Mouse (Mus musculus): Measurements from ENCODE around the gene Bmper.

Bmper gene

DNA sequence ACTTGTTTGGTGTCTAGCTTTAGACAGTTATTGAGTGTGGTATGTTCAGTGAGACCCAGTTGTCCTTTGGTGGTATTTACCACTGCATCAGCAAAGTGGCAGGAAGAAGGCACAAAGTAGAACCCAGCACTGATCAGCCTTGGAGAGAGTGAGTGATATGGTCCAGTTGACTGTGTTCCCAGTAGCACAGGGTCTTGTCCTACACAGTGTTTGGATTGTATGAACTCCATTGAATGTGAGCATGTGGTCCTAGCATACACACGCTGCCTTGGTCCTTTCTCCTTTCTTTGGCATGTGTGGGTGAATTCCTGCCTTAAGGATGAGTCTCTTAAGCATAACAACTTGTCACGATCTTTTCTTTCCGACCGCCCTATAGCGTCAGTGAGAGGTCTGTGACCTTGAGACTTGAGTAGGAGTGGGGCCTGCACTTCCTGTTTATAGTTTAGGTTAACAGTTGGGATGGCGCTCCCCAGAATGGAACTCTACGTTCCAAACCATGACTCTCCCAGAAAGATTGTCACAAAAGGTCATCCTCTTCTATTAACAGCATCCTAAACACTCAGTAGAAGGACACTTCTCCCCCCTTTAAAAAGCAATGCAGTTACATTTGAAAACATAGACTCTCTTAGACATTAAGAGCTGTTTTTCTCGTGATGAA, 10.7 kb downstream of the Bmper start:
- in situ Hi-C loops (cut with MboI; ENCODE audit: low sequenced_read_pairs), result no loop called here

DNA sequence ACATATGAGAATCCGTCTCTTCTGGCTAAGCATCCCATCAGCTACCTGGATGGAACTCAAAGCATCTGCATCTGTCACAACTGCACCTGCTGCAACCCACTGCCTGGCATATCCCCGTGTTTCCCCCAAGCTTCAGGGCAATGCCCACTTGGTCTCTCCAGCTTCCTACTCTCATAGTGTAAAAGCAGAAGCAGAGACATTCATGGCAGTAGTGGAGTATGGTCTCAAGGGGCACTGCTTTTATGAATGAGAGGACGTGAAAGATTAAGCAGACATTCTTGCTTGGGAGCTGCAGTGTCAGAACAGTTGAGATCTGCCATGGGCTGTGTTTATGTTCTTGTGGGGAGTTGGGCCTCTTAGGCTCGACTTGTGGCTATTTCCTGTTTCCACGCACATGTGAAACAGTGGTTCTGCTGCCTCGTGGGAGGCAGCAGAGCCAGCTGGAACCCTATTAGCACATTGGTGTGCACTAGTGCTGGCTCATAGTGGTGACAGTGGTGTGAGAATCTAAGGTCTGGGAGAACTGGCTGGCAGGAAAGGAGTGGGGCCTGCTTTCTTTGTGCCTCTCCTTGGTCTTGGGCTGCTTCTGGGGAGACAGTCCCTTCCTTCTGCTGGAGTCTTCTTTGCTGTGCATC, 12.6 kb downstream of the Bmper start:
- in situ Hi-C loops (cut with MboI; ENCODE audit: low sequenced_read_pairs), result no loop called here

DNA sequence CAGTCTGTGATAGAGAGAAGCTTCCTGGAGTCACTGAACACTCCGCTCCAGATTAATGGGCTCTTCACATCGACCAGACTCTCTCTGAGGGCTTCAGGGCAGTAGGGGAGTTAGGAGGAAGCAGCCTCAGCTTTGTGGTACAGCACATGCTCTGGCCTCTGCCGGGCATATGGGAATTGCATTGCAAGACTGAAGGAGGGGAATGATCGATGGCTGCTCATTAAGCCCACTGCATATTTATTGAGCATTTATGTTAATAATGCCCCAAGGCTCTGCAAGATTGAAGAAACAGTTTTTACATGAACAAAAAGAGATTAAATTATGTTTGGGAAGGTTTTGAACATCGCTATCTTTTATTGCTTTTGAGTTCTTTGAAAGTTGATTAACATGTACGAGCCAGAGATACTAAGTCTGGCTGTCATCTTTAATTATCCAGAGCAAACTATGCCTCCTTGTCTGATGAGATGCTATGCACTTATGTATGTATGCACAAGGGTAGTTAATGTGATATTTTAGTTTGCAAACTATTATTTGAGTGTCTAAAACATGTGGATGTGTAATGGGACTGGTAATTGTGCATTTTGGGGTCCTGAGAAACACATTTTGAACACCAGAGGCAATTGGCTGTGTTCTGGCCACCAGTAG, 13.9 kb downstream of the Bmper start:
- in situ Hi-C loops (cut with MboI; ENCODE audit: low sequenced_read_pairs), result no loop called here

DNA sequence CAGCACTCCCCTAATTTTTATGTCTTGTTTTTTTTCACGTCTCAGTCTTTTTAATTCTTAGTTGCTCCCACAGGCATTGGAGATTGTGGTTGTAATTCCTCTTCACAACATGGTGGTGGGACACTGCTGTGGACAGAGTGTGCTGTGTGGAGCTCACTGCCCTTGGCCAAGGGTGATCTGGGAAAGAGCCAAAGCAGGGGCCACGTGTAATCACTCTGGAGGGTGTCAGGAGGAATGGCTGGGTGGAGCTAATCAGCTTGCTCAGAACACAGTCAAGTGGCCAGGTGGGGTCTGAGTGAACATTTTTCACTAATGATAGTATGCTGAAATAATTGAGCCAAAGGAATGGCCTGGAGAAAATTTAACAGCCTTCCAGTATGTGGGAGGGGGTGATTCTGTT, 16.1 kb downstream of the Bmper start:
- in situ Hi-C loops (cut with MboI; ENCODE audit: low sequenced_read_pairs), result no loop called here

DNA sequence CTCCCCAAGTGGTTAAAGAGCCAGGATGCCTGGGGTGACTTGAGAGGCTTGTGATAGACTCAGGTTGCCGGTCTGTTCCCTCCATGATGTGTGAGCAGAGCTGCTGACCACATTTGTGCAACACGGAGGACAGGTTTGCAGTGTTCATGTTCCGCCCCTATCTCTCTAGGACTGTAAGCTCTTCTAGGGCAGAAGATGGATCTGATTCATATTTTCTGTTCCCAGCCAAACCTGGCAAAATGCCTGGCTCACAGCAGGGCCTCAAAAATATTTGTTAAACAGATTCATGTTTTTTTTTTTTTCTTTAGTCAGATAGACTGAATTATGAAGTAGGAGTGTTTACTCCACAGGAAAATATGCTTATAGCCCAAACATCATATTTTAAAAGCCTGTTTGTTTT, 20.0 kb downstream of the Bmper start:
- in situ Hi-C loops (cut with MboI; ENCODE audit: low sequenced_read_pairs), result no loop called here

DNA sequence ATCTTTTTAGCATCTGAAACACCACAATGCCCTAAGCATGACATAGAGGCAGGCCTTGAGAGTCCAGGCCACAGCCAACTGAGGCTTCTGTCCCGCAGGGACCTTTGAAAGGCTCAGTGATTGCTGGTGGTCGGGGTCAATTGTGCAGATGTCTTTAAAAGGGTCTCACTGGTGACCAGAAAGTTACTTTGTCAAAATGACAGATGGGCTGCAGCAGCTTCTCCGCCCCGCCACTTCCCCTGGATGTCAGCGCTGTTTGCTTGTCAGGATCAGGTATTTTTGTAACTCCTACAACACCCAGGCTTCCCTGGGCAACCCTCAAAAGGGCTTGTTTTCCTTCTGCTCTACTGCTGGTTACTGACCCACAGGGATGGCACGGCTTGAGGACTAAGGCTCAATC, 21.0 kb downstream of the Bmper start:
- in situ Hi-C loops (cut with MboI; ENCODE audit: low sequenced_read_pairs), result no loop called here

DNA sequence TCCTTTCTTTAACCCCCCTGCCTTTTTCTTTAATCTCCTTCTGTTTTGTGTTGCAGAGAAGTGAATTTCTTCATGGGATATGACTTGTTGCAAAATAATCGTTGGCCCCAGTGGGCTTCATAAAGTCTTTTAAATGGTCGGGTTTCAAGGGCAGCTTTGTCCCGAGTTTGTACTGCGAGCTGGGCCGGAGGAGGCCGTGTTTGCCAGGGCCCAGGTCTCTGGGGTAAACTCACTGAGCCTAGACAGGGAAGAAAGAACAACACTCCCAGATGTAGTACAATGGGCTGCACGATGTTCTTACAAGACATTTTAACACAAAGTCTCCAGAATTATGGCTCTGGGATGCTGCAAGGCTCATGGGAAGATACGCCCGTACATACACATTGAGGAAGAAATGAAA, 23.5 kb downstream of the Bmper start:
- in situ Hi-C loops (cut with MboI; ENCODE audit: low sequenced_read_pairs), result no loop called here

DNA sequence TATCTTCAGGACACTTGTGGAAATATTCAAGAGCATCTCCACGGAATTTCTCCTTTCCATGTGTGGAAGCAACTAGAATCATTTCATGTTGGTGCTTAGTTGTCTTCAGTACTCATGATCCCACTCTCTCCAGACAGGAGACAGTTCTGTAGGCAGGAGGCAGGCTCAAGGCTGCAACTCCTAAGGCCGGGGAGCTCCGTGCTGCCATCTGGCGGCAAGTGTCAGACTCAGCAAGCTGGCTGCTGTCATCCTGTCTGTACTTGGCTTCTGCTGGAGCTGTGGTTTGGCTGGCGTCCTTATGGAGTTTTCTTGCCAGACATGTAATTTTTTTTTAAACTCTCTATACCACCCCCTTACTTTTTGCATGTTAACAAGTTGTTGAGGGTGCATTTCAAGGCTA, 27.1 kb downstream of the Bmper start:
- in situ Hi-C loops (cut with MboI; ENCODE audit: low sequenced_read_pairs), result no loop called here

DNA sequence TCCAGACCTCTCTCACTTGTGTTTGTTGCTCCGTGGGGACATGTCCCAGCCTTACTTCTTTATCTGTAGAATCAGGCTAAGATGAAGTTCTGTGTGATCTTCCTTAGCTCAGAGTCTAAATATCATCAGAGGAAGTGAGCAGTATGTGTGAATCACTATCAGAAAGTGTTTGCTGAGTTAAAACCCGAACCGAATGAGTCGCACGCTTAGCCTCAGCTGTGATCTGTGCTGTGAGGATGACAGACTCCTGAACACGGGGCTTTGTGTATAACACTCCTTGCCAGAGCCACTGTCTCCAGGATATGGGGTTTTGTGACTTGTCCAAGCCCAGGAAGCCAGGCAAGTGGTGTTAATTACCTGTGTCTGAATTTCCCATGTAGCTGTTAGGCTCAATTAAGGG, 28.1 kb downstream of the Bmper start:
- in situ Hi-C loops (cut with MboI; ENCODE audit: low sequenced_read_pairs), result no loop called here

DNA sequence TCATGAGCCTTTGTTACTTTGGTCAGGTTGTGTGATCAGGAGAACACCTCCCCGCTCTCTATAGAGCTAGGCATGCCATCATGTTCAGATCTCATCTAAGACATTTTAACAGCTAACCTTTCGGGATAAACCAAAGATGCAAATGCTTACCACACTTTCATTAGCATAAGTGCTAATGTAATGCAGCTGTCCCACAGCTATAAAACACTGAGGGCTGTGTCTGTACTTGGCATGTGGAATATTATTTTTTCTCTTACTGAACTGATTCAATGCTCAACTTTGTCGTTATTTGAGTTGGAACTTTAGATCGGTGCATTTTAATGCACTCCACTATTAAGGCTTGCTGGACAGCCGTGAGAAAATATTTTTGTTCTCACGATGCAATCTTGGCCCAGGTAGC, 30.7 kb downstream of the Bmper start:
- in situ Hi-C loops (cut with MboI; ENCODE audit: low sequenced_read_pairs), result no loop called here

DNA sequence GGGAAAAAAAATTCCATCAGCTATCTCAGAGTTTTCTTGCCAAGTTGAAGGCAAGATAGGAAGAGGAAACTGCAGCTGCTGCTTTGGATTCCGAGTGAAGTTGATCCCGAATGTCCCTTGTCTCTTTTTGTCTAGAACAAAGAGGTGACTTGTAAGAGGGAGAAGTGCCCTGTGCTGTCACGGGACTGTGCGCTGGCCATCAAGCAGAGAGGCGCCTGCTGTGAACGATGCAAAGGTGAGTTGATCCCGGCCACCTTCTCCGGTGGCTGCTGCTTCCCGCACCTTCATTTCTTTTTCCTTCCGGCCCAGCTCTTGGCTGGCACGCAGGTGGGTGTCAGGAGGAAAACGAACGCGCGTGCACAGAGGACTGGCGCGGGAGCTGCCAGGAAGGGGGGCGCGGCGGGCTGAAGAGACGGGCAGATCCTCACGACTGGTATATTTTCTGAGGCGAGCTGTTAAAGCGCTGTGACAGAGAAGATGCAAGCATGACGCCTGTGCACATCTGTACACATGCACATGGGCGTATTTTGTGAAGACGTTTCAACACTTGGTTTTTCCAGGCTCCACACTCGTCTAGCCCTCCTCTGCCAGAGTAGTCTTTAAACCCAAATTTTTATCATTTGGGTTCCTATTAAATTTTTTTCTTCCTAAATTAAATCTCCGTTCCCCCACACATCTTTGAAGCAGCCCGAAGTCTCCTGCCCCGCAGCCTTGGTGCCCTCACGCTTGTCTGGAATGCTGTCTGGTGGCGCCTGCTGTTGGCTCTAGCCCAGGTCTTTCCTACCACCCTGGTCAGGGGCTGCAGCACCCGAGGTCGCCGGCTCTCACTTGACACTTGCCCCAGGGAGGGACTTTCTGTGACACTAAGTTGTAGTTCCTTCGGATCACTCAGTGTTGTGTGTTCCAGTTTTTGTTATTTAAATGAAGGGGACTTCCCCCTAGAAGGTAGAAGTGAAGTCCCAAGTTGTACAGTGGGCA, 31.6 kb downstream of the Bmper start:
- in situ Hi-C loops (cut with MboI; ENCODE audit: low sequenced_read_pairs), result no loop called here

DNA sequence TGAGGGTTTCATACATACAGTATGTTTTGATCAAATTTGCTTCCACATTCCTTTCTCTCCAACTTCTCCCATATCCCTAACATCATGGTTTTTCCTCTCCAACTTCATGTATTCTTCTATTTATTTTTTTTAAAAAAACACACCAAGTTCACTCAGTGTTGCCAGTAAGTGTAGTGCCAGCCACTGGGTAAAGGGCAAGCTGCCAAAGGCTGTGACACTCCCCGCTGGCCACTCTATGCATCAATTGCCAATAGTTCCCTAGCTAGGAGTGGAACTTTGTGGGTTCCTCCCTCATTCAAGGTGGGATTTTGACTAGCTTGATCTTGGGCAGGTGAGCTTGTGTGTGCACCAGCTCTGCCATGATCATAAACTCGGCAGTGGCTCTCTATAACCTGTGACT, 33.0 kb downstream of the Bmper start:
- in situ Hi-C loops (cut with MboI; ENCODE audit: low sequenced_read_pairs), result no loop called here

DNA sequence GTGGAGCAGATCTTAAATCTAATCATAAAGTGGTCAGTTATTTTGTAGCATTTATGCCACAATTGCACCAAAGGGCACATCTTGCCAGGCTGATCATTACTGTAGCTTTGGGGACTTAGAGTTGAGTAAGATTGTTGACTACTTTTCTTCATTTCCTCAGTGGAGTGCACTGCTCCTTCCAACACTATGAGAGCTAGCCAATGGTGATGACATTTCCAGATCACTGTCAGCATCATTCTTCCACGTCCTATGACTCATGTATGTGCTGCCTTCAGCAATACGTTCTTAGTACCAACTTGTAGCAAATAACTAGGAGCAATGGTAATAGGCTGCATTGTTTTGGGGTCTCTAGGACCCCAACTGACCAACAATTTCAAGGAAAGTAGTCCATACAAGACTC, 33.7 kb downstream of the Bmper start:
- in situ Hi-C loops (cut with MboI; ENCODE audit: low sequenced_read_pairs), result no loop called here

DNA sequence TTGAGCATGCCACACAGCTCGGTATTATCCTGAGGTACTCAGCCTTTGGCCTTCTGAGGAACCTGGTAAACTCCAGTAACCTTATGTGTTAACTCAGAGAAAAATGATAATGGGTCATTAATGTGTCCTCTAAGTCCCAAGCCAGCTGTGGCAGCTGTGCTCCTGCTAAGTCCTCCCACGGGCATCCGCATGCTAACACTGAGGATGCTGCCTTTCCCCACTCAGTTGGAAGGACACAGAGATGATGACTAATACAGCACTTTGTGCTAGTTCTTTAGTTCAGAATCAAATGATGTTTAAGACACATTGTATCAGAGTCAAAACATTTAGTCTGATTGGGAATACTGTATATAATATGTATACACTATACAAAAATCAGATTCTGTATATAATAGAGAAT, 39.0 kb downstream of the Bmper start:
- in situ Hi-C loops (cut with MboI; ENCODE audit: low sequenced_read_pairs), result no loop called here

DNA sequence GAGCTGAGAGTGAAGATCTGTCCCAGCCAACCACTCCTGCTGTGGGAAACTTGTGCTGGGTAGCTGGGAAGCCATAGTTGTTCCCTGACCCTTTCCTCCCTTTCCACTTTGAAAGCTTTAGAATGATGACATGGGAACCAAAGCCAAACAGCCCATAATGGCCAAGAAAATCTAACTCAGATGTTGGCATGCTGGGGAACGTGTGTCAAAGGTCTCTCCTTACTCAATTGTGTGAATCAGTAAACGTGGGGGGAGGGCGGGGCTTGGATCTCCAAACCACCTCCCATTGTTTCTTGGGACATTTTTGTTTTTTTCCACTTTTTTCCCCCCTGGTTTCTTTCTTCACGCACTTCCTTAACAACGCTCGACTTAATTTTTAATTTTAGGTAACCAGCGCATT, 40.0 kb downstream of the Bmper start:
- in situ Hi-C loops (cut with MboI; ENCODE audit: low sequenced_read_pairs), result no loop called here

DNA sequence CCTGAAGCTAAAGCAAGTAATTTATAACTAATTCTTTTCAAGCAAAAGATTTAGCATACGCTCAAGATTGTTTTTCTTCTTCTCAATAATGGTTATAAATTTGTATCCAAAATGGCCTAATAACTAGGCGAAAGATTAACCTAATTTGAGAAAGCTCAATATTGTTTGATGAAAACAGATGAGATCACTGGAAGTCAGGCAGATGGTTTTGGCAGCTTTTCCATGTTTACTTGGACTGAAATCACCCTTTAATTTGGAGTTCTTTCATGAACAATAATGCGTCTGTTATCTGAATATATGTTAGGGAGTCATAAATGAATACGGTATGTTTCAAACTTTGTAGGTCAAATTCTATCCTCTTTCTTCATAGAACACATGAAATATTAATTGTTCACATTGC, 41.6 kb downstream of the Bmper start:
- in situ Hi-C loops (cut with MboI; ENCODE audit: low sequenced_read_pairs), result no loop called here

DNA sequence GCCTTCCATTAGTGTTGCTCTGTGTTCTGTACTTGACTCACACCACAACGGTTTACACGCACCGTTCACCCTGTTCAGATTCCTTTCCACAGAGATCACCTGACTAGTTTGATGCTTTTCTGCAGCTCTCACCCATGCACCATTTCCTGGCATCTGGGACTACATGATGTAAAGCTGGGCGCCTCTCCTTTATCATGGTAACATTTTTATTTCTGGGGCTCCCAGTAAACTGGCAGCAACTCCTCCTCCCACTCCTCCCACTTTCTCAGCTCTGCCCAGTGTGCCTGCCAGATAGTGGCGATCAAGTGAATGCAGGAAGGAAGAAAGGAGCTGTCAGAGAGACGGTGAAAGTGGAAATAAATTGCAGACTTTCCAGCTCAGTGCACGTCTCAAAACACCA, 45.7 kb downstream of the Bmper start:
- in situ Hi-C loops (cut with MboI; ENCODE audit: low sequenced_read_pairs), result no loop called here

DNA sequence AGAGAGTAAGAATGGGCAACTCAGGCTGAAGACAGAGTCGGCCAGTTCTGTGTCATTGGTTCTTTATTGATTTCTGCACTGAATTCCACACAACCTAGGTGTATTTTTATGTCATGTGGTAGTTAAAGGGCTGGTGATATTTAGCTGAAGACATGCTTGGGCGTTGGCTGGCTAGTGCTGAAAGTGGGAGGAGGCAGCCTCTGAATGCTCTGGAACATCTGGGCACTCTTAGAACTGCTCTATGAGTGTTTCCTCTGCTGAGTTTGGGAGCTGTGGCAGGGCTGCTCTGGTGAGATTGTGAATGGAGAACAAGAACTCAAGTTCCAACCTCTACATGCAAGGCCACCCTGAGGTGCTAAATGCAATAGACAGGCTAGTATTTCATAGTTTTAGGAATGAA, 46.2 kb downstream of the Bmper start:
- in situ Hi-C loops (cut with MboI; ENCODE audit: low sequenced_read_pairs), result no loop called here

DNA sequence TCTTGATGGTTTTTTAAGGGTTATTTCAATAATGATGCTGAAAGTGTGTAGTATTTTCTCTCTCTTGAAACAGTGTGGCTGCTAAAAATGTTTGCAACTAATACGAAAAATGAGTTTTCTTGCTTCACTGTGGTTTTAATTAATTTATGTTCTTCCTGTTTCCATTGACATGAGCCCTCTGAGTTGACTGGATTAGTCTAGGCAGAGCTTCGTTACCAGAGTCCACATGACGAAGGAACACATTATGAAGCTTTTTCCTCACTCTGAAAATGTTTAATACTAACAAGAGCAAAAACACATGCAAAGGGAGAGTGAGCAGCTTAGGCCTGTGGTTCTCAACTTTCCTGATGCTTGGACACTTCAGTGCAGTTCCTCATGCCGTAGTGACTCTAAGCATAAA, 53.4 kb downstream of the Bmper start:
- in situ Hi-C loops (cut with MboI; ENCODE audit: low sequenced_read_pairs), result no loop called here

DNA sequence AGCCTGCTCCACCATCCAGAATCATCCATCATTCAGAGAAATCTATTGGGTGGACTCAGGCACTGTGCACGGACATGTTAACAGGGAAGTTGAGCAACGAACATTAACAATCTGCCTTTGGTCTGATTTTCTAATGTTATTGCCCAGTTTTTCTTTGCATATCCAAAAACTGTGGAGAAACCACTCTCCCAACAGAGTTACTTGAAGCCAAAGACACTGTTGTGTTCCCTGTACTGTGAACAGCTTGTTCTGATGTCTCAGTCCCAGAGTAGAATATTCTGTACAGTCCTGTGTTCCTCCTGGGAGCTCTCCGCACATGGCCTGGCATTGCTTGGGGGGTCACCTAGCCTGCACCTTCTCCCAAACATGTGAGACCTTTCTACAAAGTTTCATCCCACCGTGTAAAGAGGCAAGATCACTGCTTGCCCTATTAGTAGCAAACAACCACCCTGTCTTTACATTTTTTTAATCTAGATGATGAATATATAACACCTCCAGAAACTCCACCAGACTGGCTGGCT, 62.1 kb downstream of the Bmper start:
- in situ Hi-C loops (cut with MboI; ENCODE audit: low sequenced_read_pairs), result no loop called here

DNA sequence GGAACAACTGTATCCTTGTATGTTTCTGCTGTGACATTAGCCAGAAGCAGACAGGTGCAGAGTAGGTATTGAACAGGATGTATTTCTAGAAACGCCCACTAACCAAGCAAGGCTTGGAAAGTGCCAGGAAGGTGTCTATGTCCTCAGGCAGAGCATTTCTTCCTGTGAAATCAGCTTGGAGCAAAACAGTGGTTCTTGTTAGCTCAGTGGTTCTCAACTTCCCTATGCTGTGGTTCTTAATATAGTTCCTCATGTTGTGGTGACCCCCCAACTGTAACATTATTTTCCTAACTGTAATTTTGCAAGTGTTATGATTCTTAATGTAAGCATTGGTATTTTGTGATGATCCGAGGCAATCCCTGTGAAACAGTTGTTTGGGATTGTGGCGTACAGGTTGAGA, 70.7 kb downstream of the Bmper start:
- in situ Hi-C loops (cut with MboI; ENCODE audit: low sequenced_read_pairs), result no loop called here

All from CH12F3 (cell line).